Mouse (Mus musculus) adrenal gland, postnatal 25 days (tissue): ENCODE results near the gene Nphs1. TPM values are rescaled to one million over a fixed set of nuclear protein-coding genes. Genes with fewer than 3 reads are reported as not detected.

Experiments used
- DNase-seq: peaks from one replicate; pipeline ENCODE4 v3.0.0; 2021; ENCODE audit warnings: mixed read lengths
- long read RNA-seq: library from polyadenylated mRNA; stranded (forward); transcript quantifications from one replicate; pipeline ENCODE4 v2.0.0, GENCODE M21; 2021
- total RNA-seq: library from RNA; stranded (reverse); gene quantifications from 2 replicates; pipeline ENCODE4 v1.2.3, GENCODE M21; 2021

Gene Nphs1
- total RNA-seq, result not detected in 2 replicates
- long read RNA-seq, result 0 reads

GRCm38 (mm10) chr7:30457629-30458330, at the start of gene Nphs1, which contains the start of gene Kirrel2:
Gene Nphs1 (plus strand): TSS chr7:30458315.
Gene Kirrel2 (minus strand): TSS chr7:30457690.
- no peak for DNase-seq

GRCm38 (mm10) chr7:30408639-30409038, 49.5 kb upstream of the Nphs1 start:
- DNase-seq, result no peak

- no peak for DNase-seq
Observed at GRCm38 (mm10) chr7:30409789-30410188, 48.3 kb upstream of the Nphs1 start.

- no peak for DNase-seq
Observed at GRCm38 (mm10) chr7:30411023-30411422, 47.1 kb upstream of the Nphs1 start.

GRCm38 (mm10) chr7:30412735-30413147, 45.4 kb upstream of the Nphs1 start:
- no peak for DNase-seq

- no peak for DNase-seq
Observed at GRCm38 (mm10) chr7:30413596-30413995, 44.5 kb upstream of the Nphs1 start, which contains the start of gene Tyrobp. Gene Tyrobp (plus strand): TSS chr7:30413760.

- DNase-seq, result no peak
Observed at GRCm38 (mm10) chr7:30417856-30418255, 40.3 kb upstream of the Nphs1 start.

GRCm38 (mm10) chr7:30419561-30420499, 38.3 kb upstream of the Nphs1 start, which contains the start of gene Hcst:
Gene Hcst (minus strand): TSS chr7:30419854.
- DNase-seq, result no peak

GRCm38 (mm10) chr7:30420673-30421072, 37.4 kb upstream of the Nphs1 start:
- no peak for DNase-seq

- DNase-seq, result peak; percentile 78
Observed at GRCm38 (mm10) chr7:30421175-30421889, 36.8 kb upstream of the Nphs1 start, which contains the start of gene Nfkbid. Gene Nfkbid (plus strand): TSS chr7:30421732.

- DNase-seq, result peak; percentile 90
Observed at GRCm38 (mm10) chr7:30421890-30422435, 36.2 kb upstream of the Nphs1 start.

GRCm38 (mm10) chr7:30422560-30422959, 35.6 kb upstream of the Nphs1 start:
- no peak for DNase-seq

- no peak for DNase-seq
Observed at GRCm38 (mm10) chr7:30423071-30423641, 35.0 kb upstream of the Nphs1 start.

- DNase-seq, result no peak
Observed at GRCm38 (mm10) chr7:30429327-30429726, 28.8 kb upstream of the Nphs1 start.

GRCm38 (mm10) chr7:30430191-30430590, 27.9 kb upstream of the Nphs1 start:
- DNase-seq, result no peak

- DNase-seq, result peak; percentile 56
Observed at GRCm38 (mm10) chr7:30431793-30432192, 26.3 kb upstream of the Nphs1 start.

GRCm38 (mm10) chr7:30434238-30434637, 23.9 kb upstream of the Nphs1 start:
- DNase-seq, result peak; percentile 73

- no peak for DNase-seq
Observed at GRCm38 (mm10) chr7:30434701-30435100, 23.4 kb upstream of the Nphs1 start.

- DNase-seq, result no peak
Observed at GRCm38 (mm10) chr7:30435156-30435555, 23.0 kb upstream of the Nphs1 start.

GRCm38 (mm10) chr7:30436879-30437278, 21.2 kb upstream of the Nphs1 start:
- DNase-seq, result no peak

GRCm38 (mm10) chr7:30439734-30440133, 18.4 kb upstream of the Nphs1 start:
- DNase-seq, result no peak

GRCm38 (mm10) chr7:30440697-30441096, 17.4 kb upstream of the Nphs1 start:
- peak; percentile 56 for DNase-seq
